Mouse (Mus musculus) kidney, postnatal 14 days (tissue): ENCODE data around the gene Tmem30b.

Experiments
- DNase-seq: peaks from one replicate; pipeline ENCODE4 v3.0.0; 2022; ENCODE audit warnings: mixed read lengths

Tmem30b gene

DNA sequence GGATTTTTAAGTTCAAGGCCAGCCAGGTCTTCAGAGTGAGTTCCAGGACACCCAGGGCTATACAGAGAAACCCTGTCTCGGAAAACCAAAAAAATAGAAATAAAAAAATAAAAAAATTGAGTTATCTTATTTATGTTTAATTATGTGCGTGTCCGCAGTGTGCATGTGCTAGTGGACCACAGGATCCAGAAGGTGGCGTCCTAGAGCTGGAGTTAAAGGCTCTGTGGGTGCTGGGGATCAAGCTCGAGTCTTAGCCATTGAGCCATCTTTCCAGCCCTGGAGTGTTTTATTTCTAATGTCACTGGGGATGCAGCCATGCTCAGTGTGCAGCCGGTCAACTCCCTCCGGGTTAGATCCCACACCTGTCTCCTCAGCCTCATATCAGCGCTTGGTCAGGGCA, 29.7 kb downstream of the Tmem30b start:
- no peak for DNase-seq

DNA sequence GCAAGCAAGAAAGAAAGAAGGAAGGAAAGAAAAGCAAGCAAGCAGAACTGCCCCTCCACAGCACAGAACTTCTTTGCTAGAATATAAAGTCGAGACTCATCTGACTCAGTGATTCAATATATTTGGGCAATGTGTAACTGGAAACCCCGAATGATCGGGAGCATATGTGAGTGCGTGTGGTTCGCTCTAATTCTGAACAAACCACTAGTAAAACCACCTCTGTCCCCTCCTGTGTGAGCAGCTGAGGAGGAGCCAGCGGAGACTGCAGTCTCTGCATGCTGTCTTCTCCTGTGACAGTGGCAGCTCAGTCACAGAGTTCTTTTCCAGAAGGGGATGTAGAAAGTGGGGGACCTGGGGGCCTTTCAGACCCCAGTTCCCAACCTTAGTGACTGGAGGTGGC, 31.5 kb downstream of the Tmem30b start:
- DNase-seq = no peak

DNA sequence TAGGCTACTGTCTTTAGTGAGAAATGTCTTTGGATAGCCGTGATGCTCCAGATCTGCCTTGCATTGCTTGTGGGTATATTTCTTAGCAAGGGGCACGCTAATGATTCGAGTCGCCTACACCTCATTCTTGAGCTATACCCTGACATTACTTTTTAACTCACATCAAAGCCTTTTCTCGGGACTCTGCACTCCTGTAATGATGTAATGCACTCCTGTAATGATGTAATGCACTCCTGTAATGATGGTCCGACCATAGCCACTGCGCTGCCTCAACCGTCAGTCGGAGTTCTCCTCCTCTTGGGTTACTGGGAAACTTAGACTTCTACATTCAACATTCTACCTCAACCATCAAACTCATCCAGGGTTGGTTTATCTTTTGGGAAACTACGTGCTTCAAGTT, 32.2 kb downstream of the Tmem30b start:
- DNase-seq = no peak

DNA sequence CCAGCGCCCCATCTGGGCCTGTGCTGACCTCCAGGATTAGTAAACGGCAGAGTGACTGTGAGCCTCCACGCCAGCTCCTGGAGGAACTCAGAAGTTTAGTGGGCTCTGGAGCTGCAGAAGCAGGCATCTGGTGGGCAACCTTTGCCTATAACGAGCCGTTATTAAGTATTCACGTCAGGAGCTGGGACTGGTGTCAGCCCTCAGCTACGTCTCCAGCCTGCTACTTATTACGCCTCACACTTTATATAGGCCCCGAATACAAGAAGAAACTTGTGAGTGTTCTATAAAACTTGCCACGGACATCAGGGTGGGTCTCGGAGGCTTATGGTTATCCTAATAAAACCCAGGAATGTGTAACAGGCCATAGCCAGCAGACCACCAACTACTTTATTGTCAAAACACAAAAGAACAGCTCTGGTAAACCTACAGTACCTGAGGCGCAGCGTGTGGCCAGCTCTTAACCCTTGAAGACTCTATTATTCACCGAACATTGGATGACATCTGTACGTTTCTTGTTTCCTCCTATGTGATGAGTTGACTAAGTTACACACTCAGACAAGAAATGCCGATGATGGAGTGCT, 34.6 kb downstream of the Tmem30b start:
- no peak for DNase-seq

DNA sequence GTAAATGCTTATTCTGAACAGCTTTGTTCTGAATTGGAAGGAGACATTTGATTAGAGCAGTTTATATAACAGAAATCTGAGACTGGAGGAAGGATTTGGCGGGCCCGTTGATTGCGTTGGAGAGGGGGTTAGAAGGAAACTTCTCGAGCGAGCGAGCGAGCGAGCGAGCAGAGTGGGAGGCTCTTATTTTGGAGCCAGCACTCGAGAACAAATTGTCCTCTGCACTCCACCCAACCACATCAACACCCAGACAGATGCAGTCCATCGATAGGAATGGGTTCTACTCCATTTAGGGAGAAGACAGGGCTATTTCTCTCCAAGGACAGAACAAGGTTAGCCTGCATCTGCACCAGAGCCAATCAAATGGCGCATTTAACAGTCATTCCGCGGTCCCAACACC, 39.1 kb downstream of the Tmem30b start:
- DNase-seq = no peak

DNA sequence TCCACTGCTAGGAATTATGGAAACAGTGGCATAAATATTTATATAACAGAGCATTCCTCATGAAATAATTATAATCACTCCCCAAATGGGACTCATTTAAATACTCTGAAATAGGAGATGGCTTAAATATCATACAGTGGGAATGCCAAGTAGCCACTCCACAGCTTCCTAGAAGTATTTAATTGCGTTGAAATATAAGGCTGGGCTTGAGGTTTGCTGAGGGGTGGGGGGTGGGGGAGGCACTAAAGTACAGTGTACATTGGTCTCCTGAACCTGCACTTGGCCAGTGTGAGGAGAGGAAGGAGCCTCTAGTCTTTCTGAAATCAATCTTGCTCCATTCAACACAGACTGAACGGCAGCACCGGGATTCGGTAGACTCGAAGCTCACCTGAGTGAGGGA, 39.5 kb downstream of the Tmem30b start:
- DNase-seq = no peak

DNA sequence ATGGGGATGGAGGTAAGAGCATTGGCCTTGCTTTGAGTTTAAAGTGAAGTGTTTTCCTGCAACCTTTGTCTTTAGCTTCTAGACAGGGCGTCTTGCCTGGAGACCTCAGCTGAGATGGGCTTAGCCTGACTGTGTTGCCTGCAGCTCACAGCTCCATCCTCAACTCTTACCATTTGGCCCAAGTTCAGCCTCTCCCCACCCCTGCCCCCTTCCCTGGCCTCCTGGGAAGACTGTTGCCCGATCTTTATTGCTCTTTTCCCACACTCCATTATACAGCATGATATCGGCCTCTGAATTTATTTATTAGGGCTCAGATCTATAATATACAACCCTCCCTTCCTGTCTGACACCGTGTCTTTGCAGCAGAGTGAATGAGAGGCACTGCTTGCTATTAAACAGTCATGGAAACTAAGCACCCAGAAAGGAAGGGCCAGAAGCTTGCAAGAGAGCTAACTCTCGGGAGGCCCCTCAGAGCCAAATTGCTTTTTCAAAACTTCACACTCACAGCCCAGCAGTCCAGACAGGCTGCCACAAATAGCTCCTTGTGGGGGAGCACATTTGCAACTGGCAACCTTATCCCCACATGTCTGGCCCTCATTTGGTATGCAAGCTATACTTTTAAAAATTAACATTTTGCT, 45.4 kb downstream of the Tmem30b start:
- DNase-seq = no peak

DNA sequence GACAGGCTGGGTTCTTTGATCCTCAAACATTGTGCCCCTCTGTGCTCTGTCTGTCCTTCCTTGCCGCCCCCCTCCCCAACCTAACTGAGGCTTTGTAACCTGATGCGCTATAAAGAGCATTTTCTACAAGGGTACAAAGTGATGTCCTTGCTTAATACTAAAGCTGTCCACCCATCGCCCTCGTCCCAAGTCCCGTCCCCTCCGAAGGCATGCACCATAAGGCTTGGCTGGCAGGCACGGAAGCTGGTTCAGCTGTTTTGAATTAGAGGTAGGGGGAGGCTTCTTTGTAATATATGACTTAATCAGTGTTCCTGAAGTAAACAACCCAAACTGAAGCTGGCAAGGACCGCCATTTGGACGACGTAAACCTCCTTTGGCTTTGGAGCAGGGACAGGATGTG, 51.0 kb downstream of the Tmem30b start:
- DNase-seq = no peak

DNA sequence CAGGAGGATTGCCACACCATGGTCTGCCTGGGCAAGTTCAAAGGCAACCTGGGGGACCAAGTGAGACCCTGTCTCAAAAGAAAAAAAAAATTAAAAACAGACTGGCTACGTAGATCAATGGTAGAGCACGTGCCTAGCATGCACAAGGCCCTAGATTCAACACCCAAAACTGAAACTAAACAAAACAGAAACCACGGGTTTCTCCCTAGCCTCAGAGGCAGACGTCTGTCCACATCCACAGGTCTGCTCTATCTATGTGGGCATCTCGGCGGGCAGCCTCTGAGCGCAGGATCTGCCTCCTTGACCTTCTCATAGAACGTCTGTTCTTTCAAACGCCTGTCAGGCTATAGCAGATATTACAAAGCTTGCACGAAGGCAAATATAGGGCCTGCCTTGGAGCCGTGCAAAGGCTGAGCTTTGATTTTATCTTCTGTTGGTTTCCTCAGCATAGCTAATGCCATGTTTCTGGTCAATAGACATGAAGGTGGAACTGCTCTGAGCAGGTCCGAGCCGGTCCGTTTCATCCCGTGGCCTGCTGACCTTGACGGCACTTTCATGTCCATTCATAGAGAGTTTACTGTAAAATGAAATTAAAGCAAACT, 52.2 kb downstream of the Tmem30b start:
- no peak for DNase-seq
